Mouse (Mus musculus) left cerebral cortex, adult 18-20 months (tissue): ENCODE results near the gene Gjc1. TPM values are rescaled to one million over a fixed set of nuclear protein-coding genes. Genes with fewer than 3 reads are reported as not detected.

ENCODE experiments used
- DNase-seq, 2 experiments: peaks; one replicate each; pipeline ENCODE4 v3.0.0; 2021 to 2022; ENCODE audit warnings: low spot score in 2 of 2, mixed read lengths in 1 of 2
- long read RNA-seq, 2 experiments: library from polyadenylated mRNA; stranded (forward); transcript quantifications; one replicate each; pipeline ENCODE4 v2.0.0; 2021
- total RNA-seq, 2 experiments: library from RNA; stranded (reverse); gene quantifications; 2 replicates each; pipeline ENCODE4 v1.2.3; 2021

Gjc1 gene
- 1 to 10 TPM; 3.2 to 4.8 TPM for total RNA-seq
- long read RNA-seq, experiment 1, transcript Gjc1-201 (3 exons, 1,903 nt): major isoform, 8 of 9 reads
- long read RNA-seq, experiment 1, partial matches to known transcripts: 0 of 9 reads
- long read RNA-seq, experiment 1, other reads (novel, unspliced or antisense): 0 of 9 reads
- long read RNA-seq, experiment 2, partial matches to known transcripts: 0 of 7 reads
- long read RNA-seq, experiment 2, other reads (novel, unspliced or antisense): 3 of 7 reads

DNA sequence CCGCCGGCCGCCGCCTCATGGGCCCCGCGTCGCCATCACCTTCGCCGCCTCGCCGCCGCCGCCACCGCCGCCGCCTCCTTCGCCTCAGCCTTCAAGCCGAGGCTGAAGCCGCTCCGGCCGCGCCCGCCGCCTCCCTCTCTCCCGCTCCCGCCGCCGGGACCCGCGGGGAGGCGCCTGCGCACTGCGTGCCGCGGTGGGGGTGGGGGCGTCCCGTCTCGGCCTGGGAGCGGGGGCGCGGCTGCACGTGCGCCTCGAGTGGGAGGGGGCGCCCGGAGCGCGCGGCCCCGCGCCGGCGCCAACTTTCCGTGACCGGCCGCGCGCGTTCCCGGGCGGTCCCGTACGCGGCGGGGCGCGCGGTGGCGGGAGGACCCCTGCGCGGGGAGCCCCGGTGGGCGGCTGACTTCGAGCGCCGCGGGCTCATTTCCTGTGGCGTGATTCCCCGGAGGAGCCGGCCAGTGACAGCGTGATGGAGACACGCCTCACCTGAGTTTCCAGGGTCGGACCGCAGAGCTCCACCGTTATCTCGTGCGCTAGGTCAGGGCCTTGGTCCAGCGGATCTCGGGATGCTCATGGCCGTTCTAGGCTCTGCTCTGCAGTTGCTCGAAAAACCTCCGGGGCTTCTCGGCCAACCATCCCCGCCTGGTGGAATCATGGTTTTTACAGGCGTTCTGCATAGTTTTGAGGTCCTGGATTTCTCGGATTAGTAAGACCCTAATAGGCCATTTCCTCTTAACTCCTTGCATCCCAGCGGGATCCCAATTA lies at the start of gene Gjc1:
Gjc1 (minus strand) TSS at position 680 of the 762 bp plus-strand sequence.
- peak in 1 of 2 experiments; percentile 11 for DNase-seq

DNA sequence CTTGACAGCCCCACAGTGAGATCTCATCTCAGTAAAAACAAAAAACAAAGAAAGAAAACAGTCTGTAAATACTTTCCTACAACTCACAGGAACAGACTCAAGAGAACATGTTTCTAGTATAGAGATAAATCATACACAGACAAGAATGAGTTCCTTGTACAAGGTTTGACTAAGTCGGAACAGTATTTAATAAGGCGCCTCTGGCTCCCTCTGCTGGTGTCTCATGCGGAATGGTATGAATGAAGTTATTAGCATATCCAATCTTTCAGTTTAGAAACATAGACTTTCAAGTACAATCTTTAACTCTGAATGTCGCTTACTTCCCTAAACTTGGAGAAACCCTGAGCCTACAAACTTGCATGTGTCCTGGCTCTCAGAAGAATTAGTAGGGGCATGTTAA lies 44.8 kb upstream of the Gjc1 start:
- peak; percentile 59 to 72 for DNase-seq

- DNase-seq: peak; percentile 36 to 48
Observed at GRCm38 (mm10) chr11:102859933-102860332, 40.4 kb upstream of the Gjc1 start.

DNA sequence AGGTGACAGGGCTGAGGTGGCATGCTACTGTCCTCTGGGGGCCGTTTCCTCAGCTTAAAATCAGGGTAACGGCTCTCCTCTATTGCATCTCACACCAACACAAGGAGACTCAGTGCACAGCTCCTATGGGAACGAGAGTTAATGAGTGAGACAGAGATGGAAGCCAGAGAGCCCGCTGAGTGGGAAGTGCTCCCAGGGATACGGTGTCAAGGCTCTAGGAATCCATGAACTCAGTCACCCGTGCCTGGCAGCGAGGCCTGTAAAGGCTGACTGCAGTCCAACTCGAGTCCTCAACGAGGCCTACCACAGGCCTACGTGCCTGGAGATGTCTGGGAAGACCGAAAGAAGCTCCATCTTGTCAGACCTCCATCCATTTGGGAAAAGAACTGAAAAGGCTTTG lies 39.5 kb upstream of the Gjc1 start:
- no peak for DNase-seq

DNA sequence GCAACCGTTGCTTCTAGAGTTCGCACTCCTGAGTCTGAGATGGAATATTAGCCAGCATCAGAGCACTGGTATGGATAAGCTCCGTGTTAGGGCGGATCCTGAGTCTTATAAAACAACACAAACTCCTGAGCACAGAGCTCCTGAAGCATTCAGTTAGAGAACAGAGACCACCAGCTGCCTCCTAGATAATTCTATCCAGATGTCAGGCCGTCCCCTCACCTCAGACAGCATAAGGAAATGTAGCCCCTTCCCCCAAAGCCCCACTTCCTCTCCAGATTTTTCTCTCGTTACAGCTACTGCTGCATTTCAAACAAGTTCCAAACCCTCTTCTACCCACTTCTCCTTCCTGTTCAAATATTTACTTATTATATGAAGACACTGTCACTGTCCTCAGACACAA lies 36.4 kb upstream of the Gjc1 start:
- DNase-seq: no peak

DNA sequence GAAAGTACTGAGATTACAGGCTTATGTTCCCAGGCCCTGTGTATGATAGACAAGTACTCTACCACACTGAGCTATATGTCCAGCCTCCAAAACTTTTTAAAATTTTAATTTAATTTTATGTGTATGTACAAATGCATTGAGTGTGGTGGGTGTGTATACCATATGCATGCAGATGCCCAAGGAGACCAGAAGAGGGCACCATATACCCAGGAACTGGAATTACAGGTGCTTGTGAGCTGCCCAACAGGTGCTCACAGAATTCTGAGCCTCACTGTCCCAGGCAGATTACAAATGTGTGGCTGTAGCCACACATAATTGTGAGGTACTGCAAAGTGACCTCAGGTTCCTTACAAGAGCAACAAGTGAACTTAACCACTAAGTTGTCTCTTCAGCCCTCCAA lies 34.3 kb upstream of the Gjc1 start:
- DNase-seq: no peak

GRCm38 (mm10) chr11:102851883-102852282 lies 32.4 kb upstream of the Gjc1 start:
- DNase-seq: peak; percentile 25 to 46

DNA sequence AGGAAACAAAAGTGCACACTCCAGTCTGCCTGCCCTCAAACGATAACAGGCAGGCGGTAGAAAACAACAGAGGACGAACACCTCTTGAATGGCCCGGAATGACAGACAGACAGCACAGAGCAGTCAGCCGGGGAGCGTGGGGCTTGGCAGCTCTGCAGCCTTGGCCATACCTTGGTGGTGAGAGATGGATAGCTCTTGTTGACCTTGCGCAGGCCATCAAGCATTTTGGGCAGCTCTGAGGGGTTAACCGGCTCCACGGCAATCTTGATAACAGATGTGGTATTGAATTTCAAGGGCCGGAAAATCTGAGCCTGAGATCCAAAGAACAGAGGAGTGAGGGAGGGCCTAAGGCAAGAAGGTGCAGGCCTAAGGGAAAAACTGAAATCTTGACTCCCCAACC lies 26.4 kb upstream of the Gjc1 start:
- no peak for DNase-seq

GRCm38 (mm10) chr11:102838616-102839150 lies 19.2 kb upstream of the Gjc1 start:
- no peak for DNase-seq

GRCm38 (mm10) chr11:102838126-102838525 lies 18.6 kb upstream of the Gjc1 start:
- DNase-seq: no peak

DNA sequence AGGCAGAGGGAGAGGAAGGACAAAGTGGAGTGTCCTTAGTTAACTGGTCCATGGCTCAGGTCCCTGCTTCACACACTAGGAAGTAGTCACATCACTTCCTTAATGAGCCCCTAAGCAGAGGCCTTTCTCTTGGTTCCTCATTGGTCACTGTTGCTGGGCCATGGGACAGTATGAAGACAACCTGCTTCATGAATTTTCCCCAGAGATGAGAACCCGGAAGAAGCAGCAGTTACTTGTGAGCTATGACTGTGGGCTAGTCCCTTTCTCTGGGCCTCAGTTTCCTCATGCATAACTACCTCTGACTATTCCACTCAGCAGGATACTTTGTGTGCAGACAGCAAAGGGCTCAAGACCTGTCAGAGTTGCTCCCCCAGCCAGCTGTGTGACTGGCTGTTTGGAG lies 17.9 kb upstream of the Gjc1 start:
- DNase-seq: no peak

DNA sequence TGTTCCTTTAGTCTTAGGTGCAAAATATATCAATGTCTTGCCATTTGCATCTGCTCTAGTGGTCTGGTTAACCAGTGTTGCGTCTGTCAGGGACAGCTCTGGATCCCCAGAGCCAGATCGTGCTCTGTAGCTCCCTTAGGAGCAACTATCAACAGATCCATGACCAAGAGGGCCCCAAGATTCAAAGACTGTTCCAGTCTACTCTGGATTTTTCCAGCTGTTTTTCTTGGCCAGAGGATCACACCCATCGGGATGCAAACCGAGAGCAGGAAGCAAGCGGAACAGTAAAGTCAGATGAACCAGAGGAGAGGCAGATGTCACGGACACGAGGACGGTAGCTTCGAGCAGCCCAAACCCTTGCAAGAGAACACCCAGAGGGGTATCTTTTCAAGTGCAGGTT lies 16.6 kb upstream of the Gjc1 start:
- no peak for DNase-seq

GRCm38 (mm10) chr11:102835549-102835948 lies 16.0 kb upstream of the Gjc1 start, which contains the start of gene Higd1b:
Higd1b (plus strand) TSS chr11:102835849.
- DNase-seq: no peak

DNA sequence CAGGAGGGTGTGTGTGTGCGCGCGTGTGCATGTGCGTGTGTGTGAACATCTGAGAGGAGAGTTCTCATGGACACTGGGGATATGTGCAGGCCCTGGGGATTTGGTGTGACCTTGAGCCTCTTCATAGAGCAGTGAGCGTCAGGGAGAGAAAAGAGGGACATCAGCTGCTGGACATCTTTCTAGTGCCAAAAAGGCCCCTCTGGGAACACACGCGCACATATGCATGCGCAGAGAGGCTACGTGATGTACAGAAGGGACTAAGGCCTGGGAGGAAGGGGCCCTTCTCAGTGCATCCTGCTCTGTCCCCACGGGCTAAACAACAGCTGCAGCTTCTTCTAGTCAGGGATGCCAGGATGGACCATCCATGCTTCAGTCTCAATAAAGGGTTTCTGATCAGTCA lies 14.7 kb upstream of the Gjc1 start:
- DNase-seq: no peak

- DNase-seq: no peak
Observed at GRCm38 (mm10) chr11:102832700-102833297, 13.3 kb upstream of the Gjc1 start.

GRCm38 (mm10) chr11:102830276-102830675 lies 10.8 kb upstream of the Gjc1 start:
- DNase-seq: no peak

DNA sequence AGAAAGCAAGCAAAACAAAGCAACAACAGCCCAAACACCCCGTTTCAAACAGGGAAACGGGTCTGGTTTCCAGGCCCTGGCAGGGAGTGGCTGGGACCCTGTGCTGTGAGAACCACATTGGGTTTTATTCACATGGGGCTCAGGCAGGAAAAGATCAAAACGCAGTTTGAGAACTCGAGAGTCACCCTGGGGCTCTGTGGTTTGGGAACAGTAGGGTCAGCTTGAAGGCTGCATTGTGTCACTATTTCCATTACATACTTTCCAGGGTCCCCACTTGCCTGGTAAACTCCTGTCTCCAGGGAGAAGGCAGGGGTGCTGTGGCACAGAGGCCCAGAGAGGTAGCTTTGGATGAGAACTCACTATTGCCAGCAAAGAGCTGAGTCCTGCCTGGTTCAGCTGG lies 7.6 kb upstream of the Gjc1 start:
- no peak for DNase-seq

DNA sequence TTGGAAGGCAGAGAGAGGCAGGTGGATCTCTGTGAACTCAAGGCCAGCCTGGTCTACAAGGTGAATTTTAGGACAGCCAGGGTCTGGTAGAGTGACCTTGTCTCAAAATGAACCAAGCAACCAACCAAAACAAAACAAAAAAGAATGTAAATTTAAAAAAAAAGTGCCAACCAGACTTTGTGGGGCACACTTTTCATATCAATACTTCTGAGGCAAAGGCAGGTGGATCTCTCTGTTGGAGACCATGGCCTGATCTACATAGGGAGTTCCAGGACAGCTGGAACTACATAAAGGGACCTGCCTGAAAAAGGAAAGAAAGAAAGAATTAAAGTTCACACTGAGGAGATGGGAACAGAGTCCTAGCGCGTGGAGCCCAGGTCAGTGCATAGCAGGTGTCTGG lies 7.0 kb upstream of the Gjc1 start:
- DNase-seq: no peak

- DNase-seq: no peak
Observed at GRCm38 (mm10) chr11:102821231-102821630, 1.7 kb upstream of the Gjc1 start.

GRCm38 (mm10) chr11:102820432-102820831 lies 932 bp upstream of the Gjc1 start:
- DNase-seq: no peak

DNA sequence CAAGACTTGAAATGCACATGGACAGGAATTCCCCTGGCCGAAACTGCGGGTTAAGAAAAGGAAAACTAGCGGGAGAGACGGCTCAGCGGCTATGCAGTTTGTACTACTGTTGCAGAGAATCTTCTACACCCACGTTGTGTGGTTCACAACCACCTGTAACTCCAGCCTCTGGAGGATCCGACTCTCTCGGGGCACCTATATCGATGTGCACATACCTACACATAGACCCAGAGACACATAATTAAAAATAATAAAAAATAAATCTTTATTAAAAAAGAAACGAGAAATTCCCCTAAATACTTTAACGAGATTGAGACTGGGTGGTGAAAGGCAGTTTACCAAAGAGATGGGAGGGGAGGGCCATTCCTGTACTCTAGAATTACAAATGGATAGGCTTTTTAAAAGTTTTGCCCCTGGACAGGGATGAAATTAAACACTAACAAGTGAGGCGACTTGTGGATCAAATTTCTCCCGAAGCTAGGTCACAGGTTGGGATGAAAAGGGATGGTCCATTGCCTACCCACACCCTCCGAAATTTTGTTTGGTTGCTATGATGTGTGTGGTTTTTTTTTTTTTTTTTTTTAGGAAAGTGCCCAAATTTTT lies 384 bp upstream of the Gjc1 start:
- no peak for DNase-seq
